Mouse (Mus musculus) regulatory T cell (primary cell): ENCODE results near the gene 4933424G06Rik.
"Not testable (repeated sequence)": the region's sequence is repeated elsewhere in the genome, so short reads cannot be mapped to it uniquely, and the experiment has no call there.

Source experiments
- in situ Hi-C: fragments of 300-600 bp; cut with MboI, MseI; formaldehyde crosslinking; loops from one replicate; pipeline ENCODE4 v1.15.1; 2025; ENCODE audit warnings: high pct_unique_total_duplicates

Gene 4933424G06Rik

DNA sequence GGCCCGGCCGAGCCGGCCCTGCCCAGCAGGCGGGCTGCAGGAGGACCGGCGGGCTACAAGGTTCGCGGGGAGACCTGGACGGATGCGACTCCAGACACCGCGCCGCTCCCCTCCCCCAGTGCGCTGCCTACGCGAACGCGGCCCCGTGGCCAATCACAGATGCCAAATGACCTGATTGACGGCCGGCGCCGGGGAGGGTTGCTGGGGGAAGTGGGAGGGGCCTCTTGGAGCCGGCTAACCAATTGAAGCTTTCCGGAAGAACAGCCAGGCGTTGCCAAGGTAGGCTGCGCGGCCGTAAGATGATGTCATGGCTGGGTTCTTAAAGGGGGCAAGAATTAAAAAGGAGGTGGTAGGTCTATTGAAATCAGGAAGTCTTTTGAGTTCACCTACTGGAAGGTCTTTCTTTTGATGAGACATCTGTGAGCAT is at the start of gene 4933424G06Rik:
TSS of gene 4933424G06Rik (plus strand) at position 296 of the 427 bp plus-strand sequence.
- in situ Hi-C loops, result no loop called here

DNA sequence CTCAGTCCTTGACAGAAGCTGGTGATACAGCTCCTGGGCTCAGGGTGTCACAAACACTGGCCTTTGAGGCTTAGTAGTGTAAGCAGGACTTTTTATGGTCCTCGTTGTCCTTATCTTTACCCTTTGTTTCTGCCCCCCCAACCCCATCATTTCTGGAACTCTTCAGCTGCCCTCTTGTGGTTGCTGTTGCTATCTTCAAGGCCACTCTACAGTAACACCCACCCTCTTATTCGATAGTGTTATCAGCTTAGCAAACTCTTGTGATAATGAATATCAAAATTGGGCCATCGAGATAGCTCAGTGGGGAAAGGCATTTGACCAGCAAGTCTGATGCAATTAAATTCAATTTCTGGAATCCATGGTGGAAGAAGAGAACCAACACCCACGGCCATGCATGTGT is 45.5 kb upstream of the 4933424G06Rik start:
- in situ Hi-C loops, result no loop called here

DNA sequence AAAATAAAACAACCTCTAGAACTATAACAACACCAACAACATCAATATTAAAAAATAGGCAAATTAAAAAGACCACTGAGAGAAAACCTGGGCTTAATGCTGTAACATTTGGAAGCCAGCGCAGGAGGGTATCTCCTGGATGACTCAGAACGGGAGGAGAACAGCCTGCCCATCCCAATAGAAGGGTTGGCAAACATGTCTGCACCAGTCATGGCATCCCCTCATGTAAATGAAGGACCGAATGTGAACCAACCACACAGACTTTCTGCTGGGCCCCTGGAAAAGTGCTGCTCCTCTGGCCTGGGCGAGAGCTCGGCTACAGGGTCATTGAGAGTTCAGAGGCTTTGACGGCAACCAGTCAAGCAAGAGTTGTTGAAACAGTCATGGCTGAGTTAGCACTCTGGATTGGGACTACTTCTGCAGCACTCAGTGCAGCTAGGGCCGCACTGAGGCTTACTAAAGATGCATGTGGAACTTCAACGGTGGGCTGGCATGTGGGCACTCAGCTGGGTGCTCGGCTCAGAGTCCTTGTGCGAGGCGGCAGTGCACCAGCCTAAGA is 44.7 kb upstream of the 4933424G06Rik start:
- in situ Hi-C loops, result no loop called here

DNA sequence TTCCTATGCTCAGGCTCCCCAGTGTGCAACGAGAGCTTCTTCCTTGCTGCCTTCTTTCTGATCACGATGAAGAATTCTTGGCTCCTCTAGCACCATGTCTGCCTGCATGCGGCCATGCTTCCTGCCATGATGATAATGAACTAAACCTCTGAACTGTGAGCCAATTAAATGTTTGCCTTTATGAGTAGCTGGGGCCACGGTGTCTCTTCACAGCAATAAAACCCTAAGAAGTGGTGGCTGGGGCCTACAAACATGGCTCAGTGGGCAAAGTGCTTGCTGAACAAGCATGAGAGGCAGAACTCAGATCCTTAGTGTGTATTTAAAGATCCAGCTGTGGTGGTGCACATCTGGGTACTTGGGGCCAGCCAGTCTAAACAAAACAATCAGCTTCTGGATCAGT is 44.0 kb upstream of the 4933424G06Rik start:
- in situ Hi-C loops, result no loop called here

DNA sequence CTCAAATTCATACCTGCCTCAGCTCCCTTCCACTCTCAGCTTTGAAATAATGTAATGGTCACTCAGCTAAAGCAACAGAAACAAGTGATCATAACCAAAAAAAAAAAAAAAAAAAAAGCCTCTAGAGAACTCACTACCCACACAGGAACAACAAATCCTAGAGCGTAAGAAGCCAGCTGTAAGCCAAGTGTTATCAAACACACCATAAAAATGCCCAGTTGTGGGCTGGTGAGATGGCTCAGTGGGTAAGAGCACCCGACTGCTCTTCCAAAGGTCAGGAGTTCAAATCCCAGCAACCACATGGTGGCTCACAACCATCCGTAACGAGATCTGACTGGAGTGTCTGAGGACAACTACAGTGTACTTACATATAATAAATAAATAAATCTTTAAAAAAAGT is 41.9 kb upstream of the 4933424G06Rik start:
- in situ Hi-C loops, result not testable (repeated sequence)

DNA sequence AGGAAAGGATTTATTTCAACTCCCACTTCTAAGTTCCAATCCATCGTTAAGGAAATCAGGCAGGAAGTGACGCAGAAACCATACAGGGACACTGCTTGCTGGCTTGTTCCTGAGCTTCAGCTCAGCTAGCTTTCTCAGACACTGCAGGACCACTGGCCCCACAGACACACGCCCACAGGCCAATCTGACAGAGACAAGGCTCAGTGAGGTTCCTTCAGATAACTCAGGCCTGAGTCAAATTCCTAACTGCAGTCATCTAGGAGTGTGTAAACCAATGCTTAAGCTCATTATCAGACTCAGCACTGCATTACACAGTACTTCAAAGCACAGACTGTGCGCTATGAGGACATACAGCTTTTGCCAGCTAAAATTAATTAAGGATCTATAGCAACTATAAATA is 39.7 kb upstream of the 4933424G06Rik start:
- in situ Hi-C loops, result no loop called here

DNA sequence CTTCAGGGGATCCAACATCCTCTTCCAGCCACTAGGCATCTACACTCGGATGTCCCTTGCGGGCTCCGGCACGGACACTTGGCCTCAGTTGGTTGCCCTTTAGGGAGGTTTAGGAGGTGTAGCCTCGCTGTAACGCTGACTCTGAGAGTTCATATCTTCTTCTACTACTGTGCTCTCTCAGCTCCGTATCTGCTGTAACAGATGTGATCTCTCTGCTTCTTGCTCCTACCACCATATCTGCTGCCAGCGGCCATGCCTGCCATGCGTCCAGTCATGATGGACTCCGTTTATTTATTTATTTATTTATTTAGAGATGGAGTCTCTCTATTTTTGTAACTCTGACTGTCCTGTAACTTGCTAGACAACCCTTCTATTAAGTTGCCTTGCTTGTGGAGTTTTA is 38.7 kb upstream of the 4933424G06Rik start:
- in situ Hi-C loops, result no loop called here

DNA sequence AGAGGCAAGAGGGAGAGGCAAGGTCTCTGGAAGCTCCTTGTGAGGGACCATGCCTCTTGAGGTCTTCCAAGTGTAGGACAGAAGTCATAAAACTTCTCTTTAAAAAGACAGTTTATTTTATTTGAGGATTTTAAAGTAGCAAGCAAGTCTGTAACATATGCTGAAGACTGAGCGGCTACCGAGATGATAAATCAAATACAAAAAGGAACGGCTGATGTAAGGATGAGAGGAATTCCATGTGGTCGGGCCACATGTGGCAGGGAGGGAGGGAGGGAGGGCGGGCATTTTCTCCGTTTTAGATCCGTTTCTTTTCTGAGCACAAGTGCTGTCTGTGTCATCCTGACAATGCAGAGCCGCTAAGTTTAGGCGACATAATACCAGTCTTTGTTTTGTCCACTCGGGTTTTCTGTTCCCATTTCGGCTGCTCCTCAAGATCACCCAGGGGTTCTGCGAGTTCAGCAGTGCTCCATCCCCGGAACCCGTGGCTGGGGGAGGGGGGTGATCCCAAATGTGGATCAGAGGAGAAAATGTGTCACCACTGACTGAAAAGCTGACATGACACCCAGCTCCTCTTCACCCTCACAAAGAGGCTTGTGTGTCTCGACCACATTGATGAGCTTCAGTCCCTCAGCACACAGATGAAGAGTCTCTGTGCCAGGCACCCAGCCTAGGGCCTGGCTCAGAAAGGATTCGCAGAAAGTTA is 37.1 kb upstream of the 4933424G06Rik start:
- in situ Hi-C loops, result no loop called here

DNA sequence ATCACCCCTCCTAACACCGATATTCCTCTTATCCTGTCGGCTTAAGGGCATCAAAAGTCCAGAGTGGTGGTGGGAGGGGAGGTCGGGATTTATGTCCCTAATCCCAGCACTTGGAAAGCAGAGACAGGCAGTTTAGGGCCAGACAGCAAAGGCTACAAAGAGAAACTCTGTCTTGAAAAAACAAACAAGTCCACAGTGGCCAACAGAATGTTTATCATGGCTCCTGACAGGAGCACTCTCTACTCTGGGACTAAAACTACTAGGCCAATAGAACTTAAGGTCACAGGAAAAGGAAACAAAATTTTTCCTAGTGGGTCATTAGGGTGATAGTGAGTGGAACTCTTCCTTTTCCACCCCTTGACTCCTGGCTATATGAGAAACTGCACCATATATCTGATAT is 35.0 kb upstream of the 4933424G06Rik start:
- in situ Hi-C loops, result loop anchor here (5.0 to 25.0 kb wide), 2 partner anchors 33 to 113 kb away; partner anchors contain the start of gene Sema4c

DNA sequence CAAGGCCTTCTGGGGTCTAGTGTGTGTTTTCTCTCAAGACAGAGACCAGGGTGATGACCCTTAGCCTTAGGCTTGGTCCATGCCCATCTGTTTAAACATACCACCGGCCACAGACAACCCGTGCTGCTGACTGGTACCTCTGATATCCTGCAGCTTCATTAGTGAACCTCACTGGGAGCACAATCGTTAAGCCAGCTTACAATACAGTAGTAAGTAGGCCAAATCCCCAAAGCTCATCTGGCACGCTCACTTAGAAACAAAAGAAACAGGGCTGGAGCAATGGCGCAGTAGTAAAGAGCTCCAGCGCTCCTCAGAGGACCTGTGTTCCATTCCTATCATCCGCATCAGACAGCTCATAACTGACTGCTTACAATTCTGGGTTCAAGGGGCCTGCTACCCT is 29.1 kb upstream of the 4933424G06Rik start:
- in situ Hi-C loops, result loop anchor here (25.0 kb wide), 1 partner anchor 119 kb away; the partner anchor contains the start of gene Sema4c

DNA sequence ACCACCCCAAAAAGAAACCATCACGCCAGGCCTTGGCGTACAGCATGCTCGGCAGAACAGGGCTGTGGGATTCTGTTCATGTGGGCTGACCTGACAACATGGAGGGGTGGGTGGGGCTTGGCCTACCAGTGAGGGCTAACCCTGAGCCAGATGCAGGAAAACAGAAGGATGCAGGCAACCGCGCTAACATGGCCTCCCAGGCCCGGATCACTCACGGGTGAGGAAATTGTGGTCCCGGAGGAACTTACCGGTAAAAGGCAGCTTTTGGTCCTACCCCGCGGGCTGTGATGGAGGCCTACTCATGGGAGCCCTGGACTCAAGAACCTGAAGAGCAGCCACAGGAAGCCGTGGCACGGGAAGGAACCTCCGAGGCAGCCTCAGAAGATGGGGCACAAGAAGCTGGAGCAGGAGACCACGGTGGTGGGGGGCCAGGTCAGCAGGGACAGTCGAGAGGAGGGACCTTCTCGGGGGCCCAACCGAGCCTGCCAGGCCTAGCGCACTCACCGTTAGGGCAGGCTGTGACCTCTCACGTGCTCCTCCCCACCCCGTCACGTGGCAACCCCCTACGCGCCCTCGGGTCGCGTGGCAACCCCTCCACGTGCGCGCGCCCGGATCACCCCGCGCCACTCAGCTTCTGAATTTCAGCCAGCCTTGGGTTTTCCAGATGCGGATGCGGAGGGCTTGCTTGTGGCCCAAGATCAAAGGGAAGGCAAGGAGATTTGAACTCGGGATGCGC is 27.2 kb upstream of the 4933424G06Rik start, which contains the start of gene Fam178b:
TSS of gene Fam178b (minus strand) at position 564 of the 736 bp plus-strand sequence.
- in situ Hi-C loops, result loop anchor here (25.0 kb wide), 1 partner anchor 120 kb away; the partner anchor contains the start of gene Sema4c

DNA sequence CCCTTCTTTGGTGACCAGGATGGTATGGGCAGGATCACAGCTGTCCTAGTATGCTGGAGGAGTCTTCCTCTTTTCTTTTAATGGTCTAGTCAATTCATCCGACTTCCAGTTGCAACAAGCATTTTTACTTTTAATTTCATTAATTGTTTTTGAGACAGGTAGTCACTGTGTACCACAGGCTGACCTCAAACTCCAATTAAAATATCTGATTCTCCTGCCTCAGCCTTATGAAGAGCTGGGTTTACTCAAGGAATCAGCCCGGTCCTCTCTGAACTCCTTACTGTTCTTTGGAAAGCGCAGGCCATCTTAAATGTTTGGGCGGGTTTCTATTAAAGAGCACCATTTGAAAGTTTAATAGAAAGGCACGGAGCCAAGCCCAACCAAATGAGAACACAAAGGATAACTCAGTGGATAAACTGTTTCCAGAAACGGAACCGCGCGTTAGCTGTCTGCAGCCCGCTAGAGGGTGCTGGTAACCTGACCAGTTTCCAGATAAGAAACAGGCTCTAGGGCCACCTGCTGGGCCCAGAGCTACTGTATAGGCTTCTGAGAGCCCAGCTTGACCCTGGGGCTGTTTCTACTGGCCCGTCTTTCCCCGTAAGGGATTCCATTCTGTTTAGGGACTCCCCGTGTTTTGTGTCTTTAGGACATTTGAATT is 26.0 kb upstream of the 4933424G06Rik start:
- in situ Hi-C loops, result loop anchor here (25.0 kb wide), 1 partner anchor 122 kb away; the partner anchor contains the start of gene Sema4c

DNA sequence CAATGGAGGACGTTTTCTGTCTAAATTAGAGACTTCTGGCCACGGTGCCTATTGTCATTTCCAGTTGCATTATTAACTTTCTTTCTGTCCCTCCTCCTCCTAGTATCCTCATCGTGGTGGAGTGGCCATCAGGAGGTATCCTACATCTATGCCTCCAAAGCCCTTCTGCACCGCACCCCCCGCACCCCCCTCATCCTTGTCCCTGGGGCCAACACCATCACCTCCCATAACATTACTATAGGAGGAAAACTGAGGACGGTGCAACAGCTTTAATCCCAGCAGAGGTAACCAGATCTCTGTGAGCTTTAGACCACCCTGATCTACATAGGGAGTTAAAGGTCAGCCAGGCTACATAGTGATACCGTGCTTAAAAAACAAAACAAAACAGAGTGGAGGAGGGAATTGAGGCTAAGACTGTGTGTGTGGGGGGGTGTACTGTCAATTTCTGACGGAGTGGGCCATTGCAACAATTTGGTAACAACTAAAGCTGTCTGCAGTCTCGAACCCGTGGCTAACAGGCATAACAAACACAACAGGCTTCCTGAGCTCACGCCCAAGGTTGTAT is 19.2 kb upstream of the 4933424G06Rik start:
- in situ Hi-C loops, result loop anchor here (10.0 to 25.0 kb wide), 2 partner anchors 128 to 1434 kb away; partner anchors contain the start of genes Rev1 and Sema4c

DNA sequence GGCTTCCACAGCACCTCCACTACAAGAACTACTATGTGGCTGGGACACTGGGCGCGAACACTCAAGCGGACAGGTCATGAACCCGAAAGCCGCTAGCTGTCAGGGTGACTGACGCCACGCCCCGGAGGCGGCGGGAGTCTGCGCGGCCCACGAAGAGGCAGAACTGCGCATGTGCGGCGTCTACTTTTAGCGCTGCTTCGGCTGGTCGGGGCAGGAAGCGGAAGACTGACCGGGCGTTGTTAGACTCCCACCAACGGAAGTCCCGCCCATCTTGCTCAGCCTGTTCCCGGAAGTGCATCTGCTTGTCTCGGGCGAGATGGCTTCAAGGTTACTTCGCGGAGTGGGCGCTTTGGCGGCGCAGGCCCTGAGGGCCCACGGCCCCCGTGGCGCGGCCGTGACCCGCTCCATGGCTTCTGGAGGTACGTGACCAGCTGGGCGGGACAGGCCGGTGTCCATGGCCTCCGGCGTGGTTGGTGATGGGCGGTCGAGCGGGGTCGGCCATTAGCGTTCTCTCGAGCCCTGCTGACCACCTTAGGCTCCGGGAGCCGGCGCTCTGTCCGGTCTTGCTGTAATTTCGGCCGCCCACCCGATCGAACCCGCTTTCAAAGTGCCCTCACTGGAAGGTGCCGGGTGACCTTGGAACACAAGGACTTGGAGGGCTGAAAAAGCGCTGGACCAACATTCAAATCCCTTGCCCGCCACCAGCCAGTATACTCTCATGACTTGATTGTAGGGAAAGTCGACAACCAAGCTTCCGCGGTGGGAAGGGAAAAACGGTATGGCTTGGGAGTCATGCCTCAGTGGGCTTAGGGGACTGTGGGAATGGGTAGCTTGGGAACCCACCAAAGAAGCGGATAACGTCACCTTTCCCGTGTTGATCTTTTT is 18.4 kb upstream of the 4933424G06Rik start, which contains the start of gene Cox5b:
TSS of gene Cox5b (plus strand) at position 179 of the 885 bp plus-strand sequence.
- in situ Hi-C loops, result loop anchor here (10.0 to 25.0 kb wide), 2 partner anchors 129 to 1433 kb away; partner anchors contain the start of genes Rev1 and Sema4c

DNA sequence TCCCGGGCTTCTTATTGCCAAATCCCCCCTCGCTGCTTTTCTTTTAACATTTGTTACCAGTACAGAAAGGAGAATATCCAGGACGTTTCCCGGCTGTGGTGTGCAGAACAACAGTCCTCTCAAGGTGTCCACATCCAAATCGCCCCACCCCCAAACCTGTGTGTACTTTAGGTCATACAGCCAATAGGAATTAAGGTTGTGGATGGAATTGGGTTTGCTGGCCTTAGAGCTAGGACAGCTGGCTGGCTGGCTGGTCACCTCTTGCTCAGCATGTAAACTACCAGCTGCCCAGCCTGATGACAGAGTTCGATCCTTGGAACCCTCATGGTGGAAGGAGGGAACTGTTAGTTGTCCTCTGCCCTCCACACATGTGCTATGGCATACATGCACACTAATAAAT is 15.1 kb upstream of the 4933424G06Rik start:
- in situ Hi-C loops, result loop anchor here (10.0 to 25.0 kb wide), 2 partner anchors 133 to 1430 kb away; partner anchors contain the start of genes Rev1 and Sema4c

DNA sequence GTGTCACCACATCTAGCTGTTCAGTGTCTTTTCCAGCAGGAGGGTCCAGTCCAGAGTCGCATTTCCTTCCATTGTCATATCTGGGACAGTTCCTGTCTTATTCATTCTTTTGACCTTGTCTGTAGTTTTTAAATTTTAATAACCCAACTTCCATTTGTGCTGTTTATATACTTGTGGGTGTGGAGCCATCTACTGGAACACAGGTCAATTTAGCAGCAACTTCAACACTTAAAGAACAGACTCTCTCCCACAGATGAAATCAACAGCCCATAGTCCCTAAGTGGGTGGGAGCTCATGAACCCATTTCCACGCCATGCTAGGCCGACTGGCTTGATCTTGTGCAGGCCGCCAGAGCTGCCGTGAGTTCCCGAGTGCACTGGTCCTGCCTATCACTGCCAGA is 13.5 kb upstream of the 4933424G06Rik start:
- in situ Hi-C loops, result loop anchor here (10.0 to 25.0 kb wide), 2 partner anchors 134 to 1428 kb away; partner anchors contain the start of genes Rev1 and Sema4c

DNA sequence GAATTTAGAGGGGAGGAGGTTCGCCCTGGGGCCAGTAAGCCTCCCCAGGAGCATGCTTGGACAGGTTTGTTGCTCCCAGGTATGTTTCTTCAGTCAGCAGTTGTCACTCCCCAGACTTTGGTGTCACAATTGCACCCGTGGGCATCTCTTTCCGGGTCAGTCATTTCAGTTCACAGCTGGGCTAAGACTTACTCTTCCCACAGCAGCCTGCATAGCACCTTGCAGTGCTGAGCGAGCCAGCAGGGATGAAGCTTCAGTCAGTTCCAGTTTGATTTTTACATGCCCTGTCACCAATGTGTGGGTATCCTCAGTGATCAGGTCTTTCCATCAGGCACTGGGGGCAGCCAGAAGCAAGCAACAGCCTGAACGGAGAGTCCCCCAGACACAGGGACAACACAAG is 12.9 kb upstream of the 4933424G06Rik start:
- in situ Hi-C loops, result loop anchor here (10.0 to 25.0 kb wide), 2 partner anchors 135 to 1428 kb away; partner anchors contain the start of genes Rev1 and Sema4c

DNA sequence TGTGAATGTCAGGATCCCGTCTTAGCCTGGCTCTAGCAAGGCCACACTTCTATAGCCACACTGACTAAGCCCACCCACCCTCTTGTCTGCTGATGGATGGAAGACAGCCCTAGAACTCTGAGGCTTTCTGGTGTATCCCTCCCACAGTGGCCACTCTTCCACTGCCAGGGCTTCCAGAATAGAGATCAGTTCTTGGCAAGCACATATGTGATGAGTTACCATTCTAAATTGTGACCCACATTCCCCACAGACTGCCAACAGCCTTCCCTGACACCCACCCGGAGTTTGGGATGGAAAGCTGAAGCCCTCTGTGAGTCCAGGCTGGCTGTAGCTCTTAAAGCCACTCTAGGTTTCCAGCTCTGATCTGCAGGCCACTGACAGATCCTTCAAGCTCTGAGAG is 2.8 kb upstream of the 4933424G06Rik start:
- in situ Hi-C loops, result no loop called here

DNA sequence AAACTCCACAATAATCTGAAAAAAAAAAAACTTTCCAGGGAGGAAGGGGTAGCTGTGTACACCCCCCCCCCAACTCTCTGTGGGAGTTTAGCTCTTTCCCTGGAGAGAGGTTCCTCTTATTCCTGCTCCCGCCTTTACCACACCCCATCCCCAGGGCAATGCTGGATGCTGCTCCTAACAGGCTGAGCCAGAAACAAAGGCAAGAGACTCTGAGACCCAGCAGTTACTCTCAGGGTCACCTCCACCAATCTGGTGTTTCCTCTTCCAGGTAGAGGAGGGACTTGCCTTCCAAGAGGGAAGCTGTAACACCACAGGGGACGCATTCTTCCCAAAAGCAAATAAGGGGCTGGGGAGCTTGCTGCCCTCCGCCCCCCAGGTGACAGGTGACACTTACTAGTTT is 2.2 kb upstream of the 4933424G06Rik start:
- in situ Hi-C loops, result no loop called here

DNA sequence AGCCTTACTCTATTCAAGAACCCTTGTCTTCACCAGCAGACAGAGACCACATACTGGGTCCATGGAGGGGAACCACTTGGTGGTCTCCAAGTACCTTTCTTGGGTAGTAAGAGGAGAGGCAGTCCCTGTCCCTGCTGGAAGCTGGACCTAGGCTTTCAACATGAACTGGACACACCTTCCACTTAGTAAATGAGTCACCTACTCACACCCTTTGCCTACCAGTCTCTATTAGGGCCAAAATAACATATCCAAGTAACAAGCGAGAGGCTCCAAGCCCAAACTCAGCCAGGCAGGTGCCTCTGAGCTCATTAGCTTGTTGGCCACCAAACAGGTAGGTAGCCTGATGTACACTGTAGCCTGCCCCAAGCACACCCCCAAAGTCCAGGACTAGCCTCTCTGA is 1.3 kb upstream of the 4933424G06Rik start:
- in situ Hi-C loops, result no loop called here
